Mouse (Mus musculus) urinary bladder, adult 2 months (tissue): ENCODE measurements around the gene Zfp334. TPM values are rescaled to one million over a fixed set of nuclear protein-coding genes. Genes with fewer than 3 reads are reported as not detected.

ENCODE experiments used
- polyA plus RNA-seq: library from polyadenylated mRNA; depleted of rRNA; stranded (reverse); fragments of >200 nt; gene quantifications from 2 replicates; pipeline ENCODE4 v1.2.3, GENCODE M21; 2012; rRNA removed

Gene Zfp334
- polyA plus RNA-seq, 1 experiment: 2.7 TPM

Other genes with a start within 250 kb of the Zfp334 start
- 0.98 and 1.1 TPM in 2 replicates for gene Cdh22, start 153.4 kb downstream of the Zfp334 start, polyA plus RNA-seq
- gene Slc35c2, start 100.4 kb downstream of the Zfp334 start, polyA plus RNA-seq: 36.0 and 36.1 TPM in 2 replicates
- 33.8 and 36.2 TPM in 2 replicates for gene Elmo2, start 61.8 kb downstream of the Zfp334 start, polyA plus RNA-seq
- gene Zfp663, start 19.5 kb downstream of the Zfp334 start, polyA plus RNA-seq: 0.01 TPM in 1 of 2 replicates, not detected in the other
- 0.01 and 0.03 TPM in 2 replicates for gene Ocstamp, start 12.1 kb upstream of the Zfp334 start, polyA plus RNA-seq
- gene Slc13a3, start 85.0 kb upstream of the Zfp334 start, polyA plus RNA-seq: 0.47 and 0.62 TPM in 2 replicates
- 17.6 and 19.6 TPM in 2 replicates for gene Trp53rka, start 105.1 kb upstream of the Zfp334 start, polyA plus RNA-seq
- 7.1 and 7.3 TPM in 2 replicates for gene Slc2a10, start 115.5 kb upstream of the Zfp334 start, polyA plus RNA-seq
- gene Eya2, start 206.8 kb upstream of the Zfp334 start, polyA plus RNA-seq: 12.4 and 14.9 TPM in 2 replicates